Mouse (Mus musculus): Measurements from ENCODE around the gene Smarcad1. TPM values are rescaled to one million over a fixed set of nuclear protein-coding genes. Genes with fewer than 3 reads are reported as not detected.

Smarcad1 gene
- 10 to 100 TPM; 25.5 to 28.2 TPM for total RNA-seq (2023)

DNA sequence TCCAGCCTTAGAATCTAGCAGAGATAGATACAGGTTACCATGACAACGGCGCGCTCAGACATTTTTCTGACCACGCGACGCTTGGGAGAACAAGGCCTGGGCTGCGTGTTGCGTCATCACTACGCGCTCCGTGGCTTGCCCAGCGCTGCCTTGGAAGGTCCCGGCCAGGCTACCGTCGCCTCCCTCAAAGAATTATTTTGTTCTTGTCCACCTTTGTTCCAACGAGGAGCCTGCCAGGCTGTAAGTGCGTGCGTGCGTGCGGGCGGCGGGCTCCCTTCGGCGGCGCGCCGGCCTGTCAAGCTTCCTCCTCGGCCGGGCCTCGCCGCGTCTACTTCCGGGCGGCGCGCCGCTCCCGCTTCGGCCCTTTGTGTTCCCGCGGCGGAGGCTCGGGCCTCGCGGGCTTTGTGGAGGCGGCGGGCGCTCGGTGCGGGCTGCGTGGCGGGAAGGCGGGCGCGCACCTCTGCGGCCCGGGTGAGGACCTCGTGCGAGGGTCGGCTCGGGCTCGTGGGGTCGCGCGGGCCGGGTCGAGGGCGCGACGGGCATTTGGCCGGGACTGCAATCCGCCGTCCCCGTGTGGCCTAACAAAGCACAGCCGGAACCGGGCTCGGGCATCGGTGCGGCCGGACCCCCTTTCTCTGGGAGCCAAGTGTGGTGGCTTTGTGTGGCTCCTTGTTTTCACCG is at the start of gene Smarcad1:
Smarcad1 (plus strand) TSS at position 93 of the 681 bp plus-strand sequence.

GRCm38 (mm10) chr6:65144621-65145205 is 102.3 kb downstream of the Smarcad1 start, which contains the start of gene Hpgds:
Gene Hpgds, minus strand, starts transcription at chr6:65144908.

Other genes starting within 250 kb of the Smarcad1 start
- 1 to 10 TPM; 2.5 to 2.7 TPM for gene Hpgds, start 102.3 kb downstream of the Smarcad1 start, total RNA-seq (2023)